In genomic region chr8:124252533-124252950, GRCm38 (mm10) we compare ENCODE assay signal across 11 mouse cellular contexts. TPM values are rescaled to one million over a fixed set of nuclear protein-coding genes. Genes with fewer than 3 reads are reported as not detected.
DNase-seq lines count a peak whose midpoint lies in the region; ATAC-seq lines count a peak whose summit lies in the region.
"Had no signal": no experiment of that assay in that cellular context is flagged by ENCODE, and none has a peak within 500 bp of the region (broad histone marks: within the 10 kb centered on the region; RNA-seq: fewer than 3 reads in every experiment).

No protein-coding gene starts in this region.

- peaks cover 12% of the 10 kb centered on the region for H3K36me3 ChIP-seq in limb, embryonic 13.5 days
- peaks cover 9% of the 10 kb centered on the region for H3K36me3 ChIP-seq in limb, embryonic 10.5 days
- H3K36me3 ChIP-seq: embryonic facial prominence, embryonic 12.5 days; G1E had no signal

- no peak overlapping the region for H3K9ac ChIP-seq in limb, embryonic 13.5 days
- H3K9ac ChIP-seq: embryonic facial prominence, embryonic 12.5 days had no signal

- peaks cover 53% of the 10 kb centered on the region for H3K4me1 ChIP-seq in limb, embryonic 13.5 days
- peaks cover 34% of the 10 kb centered on the region for H3K4me1 ChIP-seq in limb, embryonic 10.5 days

- H3K4me3 ChIP-seq in limb, embryonic 13.5 days = no peak overlapping the region
- no peak overlapping the region for H3K4me3 ChIP-seq in limb, embryonic 10.5 days
- H3K4me3 ChIP-seq: embryonic facial prominence, embryonic 12.5 days had no signal

- no peak for ATAC-seq in limb, embryonic 13.5 days (ENCODE audit: low FRiP score, low read depth)
- ATAC-seq: hindbrain, postnatal 0 days had no signal

- H3K27me3 ChIP-seq in limb, embryonic 13.5 days = no peaks in the 10 kb centered on the region
- H3K27me3 ChIP-seq in limb, embryonic 10.5 days (ENCODE audit: low read depth, poor library complexity, severe bottlenecking) = no peaks in the 10 kb centered on the region
- H3K27me3 ChIP-seq: embryonic facial prominence, embryonic 12.5 days had no signal

- peak; percentile 38 for DNase-seq in adrenal gland, postnatal 10 days
- DNase-seq in adrenal gland, postnatal 25 days = no peak
- DNase-seq in limb, embryonic 10.5 days (ENCODE audit: low spot score) = no peak
- peak; percentile 62 for DNase-seq in kidney, postnatal 14 days
- peak; percentile 79 for DNase-seq in lung, postnatal 36 days
- no peak for DNase-seq in cerebellum, postnatal 4 days (ENCODE audit: low spot score in 2 of 2)
- DNase-seq in retina, postnatal 1 day = no peak

- no peaks in the 10 kb centered on the region for H3K9me3 ChIP-seq in limb, embryonic 13.5 days
- H3K9me3 ChIP-seq in limb, embryonic 10.5 days (replicated peaks) = no peaks in the 10 kb centered on the region
- H3K9me3 ChIP-seq: embryonic facial prominence, embryonic 12.5 days had no signal

- no peak overlapping the region for H3K4me2 ChIP-seq in limb, embryonic 13.5 days (replicated peaks)
- H3K4me2 ChIP-seq: embryonic facial prominence, embryonic 12.5 days had no signal

- 78% methylated on average over 5 of the region's 5 CpGs for WGBS in limb, embryonic 13.5 days
- 96% methylated on average over 5 of the region's 5 CpGs for WGBS in limb, embryonic 10.5 days

- peak overlapping the region; percentile 33; the same call in 1 of the 2 replicates for H3K27ac ChIP-seq in limb, embryonic 13.5 days
- no peak overlapping the region for H3K27ac ChIP-seq in limb, embryonic 10.5 days
- H3K27ac ChIP-seq: embryonic facial prominence, embryonic 12.5 days; hindbrain, postnatal 0 days had no signal

RNA-seq across cellular contexts. Expression of gene Galnt2, which starts 21.4 kb away (rescaled TPM):
- 10 to 100 TPM; 60.1 to 67.6 TPM for total RNA-seq in adrenal gland, postnatal 10 days (2021)
- 33.5 and 60.5 TPM in 2 replicates for total RNA-seq in adrenal gland, postnatal 25 days (2021)
- polyA plus RNA-seq in limb, embryonic 13.5 days (2015; fragmentation: Nextera tagmentation; extraction: Ambion mirVana) = 48.0 and 51.4 TPM in 2 replicates
- polyA plus RNA-seq in limb, embryonic 10.5 days (2016; fragmentation: Nextera tagmentation; extraction: Ambion mirVana) = 35.0 and 43.7 TPM in 2 replicates
- total RNA-seq: G1E had no signal
- polyA plus RNA-seq: G1E had no signal

Comparison
In these comparisons a context has a peak if more than half of its experiments do, and no peak if none do; other contexts are left out.
1. DNase-seq: peak in adrenal gland, postnatal 10 days (single experiment), kidney, postnatal 14 days (single experiment) and lung, postnatal 36 days (single experiment); none in adrenal gland, postnatal 25 days (single experiment), limb, embryonic 10.5 days (single experiment), cerebellum, postnatal 4 days (0 of 2) and retina, postnatal 1 day (single experiment).